Mouse (Mus musculus) retina, adult 2 months (tissue): Measurements from ENCODE around the gene Tmem213.

ENCODE experiments used
- DNase-seq: peaks from one replicate; pipeline ENCODE4 v3.0.0-alpha.2; 2012; ENCODE audit warnings: low read depth, low spot score

Gene Tmem213

GRCm38 (mm10) chr6:38109160-38109795, at the start of gene Tmem213:
Tmem213 (plus strand) TSS chr6:38109255.
- no peak for DNase-seq

GRCm38 (mm10) chr6:38064621-38065020, 44.4 kb upstream of the Tmem213 start:
- no peak for DNase-seq

DNA sequence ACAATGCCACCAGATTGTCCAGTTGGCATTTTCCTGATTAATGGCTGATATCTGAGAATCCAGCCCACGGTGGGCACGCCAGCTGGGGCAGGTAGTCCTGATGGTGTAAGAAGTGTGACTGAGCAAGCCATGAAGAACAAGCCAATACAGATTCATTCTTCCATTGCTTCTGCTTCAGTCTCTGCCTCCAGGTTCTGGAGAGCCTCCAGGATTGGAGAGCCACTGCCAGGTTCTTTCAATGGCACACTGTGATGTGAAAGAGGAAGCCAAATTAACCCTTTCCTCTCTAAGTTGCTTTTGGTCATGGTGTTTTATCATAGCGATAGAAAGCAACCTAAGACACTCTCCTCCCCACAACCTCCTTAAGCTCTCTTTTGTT, 43.9 kb upstream of the Tmem213 start:
- DNase-seq = no peak

- DNase-seq = no peak
Measured at GRCm38 (mm10) chr6:38065501-38066122, 43.4 kb upstream of the Tmem213 start.

- DNase-seq = peak; percentile 46
Measured at GRCm38 (mm10) chr6:38066215-38066614, 42.8 kb upstream of the Tmem213 start.

DNA sequence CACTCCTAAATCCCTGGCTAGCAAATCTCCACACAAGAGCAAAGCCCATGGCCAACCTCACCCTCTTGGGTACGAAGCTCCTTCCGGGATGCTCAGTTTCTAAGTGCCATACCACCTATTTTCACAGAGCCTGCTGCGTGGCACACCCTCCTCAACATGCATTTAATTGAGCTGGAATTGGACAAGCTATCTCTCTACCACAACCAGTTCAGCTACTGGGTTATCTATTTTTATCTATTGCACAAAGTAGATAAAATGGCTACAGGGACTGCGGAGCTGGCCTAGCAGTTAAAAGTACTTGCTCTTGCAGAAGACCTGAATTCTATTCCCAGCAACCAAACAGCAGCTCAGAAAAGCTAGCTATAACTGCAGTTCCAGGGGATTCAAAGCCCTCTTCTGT, 37.8 kb upstream of the Tmem213 start:
- DNase-seq = no peak

DNA sequence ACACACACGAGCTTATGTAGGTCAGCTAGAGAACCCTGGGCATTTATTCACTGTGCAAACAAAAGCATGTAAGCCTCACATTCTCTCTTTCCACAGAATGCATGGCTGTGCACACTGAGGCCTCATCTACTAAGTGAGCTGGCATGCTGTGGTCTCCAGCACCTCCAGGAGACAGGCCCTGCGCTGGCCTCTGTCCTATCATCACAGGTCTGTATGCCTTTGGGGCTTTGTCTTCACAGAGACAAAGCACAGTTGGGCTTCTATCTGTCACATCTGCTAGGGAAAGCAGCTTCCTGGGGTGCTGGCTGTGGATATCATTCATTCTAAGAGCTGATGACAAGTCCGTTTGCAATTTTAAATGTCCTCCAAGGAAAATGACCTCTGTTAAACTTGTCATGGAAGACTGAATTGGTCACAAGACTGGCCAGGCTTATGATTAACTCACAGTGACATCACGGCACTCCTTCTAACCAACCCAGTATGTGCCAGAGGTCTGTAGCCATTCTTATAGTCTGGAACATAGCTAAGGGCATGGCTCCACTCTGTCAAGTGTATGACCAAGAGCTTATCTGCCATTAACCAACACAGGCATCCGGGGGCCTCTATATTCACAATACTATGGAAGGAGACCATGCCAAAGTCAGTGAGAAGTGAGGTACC, 36.8 kb upstream of the Tmem213 start:
- no peak for DNase-seq

DNA sequence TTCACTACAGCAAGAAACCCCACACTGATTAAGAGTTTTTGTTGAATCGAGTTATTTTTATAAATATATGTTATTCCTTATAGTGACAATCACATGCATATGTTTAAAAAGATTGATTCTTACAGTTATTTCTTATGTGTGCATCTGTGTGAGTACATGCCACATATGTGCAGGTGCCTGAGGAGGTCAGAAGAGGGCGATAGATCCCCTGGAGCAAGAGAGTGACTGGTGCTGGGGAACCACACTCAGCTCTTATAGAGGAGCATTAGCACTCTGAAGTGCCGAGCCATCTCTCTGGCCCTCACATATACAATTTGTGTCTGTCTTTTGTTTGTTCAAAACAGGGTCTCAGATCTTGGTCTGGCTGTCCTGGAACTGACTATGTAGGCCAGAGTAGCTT, 35.5 kb upstream of the Tmem213 start:
- DNase-seq = no peak

DNA sequence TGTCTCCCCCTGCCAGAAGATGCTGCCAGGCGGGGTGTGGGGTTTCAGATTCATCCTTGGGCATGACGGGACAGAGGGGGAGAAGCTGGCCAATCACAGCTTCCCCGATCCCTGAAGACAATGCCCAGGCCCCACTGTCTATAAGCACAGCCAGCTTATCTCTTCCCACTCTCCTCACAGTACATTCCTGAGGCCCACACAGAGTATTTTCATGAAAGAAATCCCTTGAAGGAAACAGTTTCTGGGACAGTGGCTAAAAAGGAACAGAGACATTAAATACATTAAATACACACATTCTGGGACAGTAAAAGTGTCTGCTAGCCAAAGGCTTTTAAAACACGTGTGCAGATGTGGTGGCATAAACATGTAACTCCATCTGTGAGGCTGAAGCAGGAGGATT, 28.7 kb upstream of the Tmem213 start:
- no peak for DNase-seq

- no peak for DNase-seq
Measured at GRCm38 (mm10) chr6:38081727-38082341, 27.2 kb upstream of the Tmem213 start.

GRCm38 (mm10) chr6:38083204-38083603, 25.9 kb upstream of the Tmem213 start:
- no peak for DNase-seq

DNA sequence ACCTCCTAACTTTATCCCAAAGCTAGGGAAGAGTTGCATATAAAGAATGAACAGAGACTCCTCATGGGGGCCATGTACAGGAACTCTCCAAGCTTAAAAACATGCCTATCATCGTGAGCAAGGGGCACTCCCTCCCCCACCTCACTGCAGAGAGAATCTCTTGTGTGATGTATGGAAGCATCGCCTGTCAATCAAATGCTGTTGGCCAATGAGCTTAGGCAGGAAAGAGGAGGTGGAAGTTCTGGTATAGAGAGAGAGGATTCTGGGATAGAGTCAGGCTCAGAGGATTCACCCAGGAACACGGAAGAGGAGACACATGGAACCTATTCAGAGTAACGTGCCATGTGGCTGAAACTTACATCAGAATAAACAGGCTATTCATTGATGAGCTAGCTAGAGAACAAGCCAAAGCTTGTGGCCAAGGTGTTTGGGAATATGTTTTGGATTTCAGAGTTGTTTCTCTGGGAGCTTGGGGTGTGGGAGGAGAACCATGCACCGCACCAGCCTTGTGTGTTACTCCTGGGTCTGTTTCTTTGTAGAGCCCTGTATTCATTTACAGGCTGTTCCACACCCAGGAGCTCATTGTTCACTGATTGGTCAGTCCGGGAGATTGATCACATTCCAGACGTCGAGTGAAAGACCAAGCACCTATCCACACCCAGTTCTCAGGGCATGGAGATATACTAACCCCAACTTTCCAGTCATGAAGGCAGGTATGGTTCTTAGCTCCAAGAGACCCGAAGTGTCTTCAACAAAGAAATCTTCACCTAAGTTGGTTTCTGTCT, 21.6 kb upstream of the Tmem213 start:
- DNase-seq = no peak

- DNase-seq = no peak
Measured at GRCm38 (mm10) chr6:38092539-38092938, 16.5 kb upstream of the Tmem213 start.

- DNase-seq = no peak
Measured at GRCm38 (mm10) chr6:38094701-38095100, 14.4 kb upstream of the Tmem213 start.

DNA sequence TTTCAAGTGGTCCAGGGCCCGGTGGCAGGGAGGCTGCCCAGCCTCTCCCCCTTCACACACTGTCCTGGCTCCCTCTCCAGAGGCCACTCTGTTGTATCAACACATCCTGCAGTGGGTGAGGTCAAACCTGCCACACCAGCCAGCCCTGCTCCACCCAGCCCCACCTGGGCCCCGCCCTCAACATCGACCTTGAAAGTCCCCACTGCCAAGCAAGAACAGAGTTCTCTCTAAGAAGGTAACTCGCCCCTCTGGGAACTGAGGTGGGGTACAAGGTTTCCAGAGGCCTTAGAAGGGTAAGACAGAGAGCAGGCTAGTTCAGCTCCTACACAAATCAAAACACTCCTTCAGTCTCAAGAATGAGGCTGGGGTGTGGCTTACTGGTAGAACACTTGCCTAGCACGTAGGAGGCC, 12.1 kb upstream of the Tmem213 start:
- DNase-seq = no peak

DNA sequence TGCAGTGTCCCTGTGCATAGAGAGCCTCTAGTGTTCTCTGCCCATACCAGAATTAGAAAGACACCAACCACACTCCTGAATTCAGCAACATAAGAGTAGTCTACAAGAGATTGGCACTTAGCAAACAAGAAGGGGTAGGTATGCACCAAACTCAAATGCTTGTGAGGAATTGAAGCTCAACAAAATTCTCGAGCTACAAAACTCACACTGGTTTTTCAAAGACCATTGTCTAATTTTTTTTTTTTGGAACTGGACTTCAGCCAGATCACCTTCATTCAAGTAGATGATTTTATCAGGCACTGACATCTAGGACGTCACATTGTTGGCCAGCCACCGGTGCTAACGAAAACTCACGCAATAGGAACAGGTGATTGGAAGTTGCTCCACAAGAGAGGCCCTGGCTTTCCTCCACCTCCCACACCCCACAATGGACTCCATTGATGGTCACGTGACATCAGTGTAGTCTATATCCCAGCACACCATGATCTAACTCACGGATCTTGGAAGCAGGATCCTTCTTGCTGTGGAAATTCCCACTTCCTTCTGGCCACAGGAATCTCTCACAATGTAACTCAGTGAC, 6.7 kb upstream of the Tmem213 start:
- no peak for DNase-seq

GRCm38 (mm10) chr6:38103775-38104174, 5.3 kb upstream of the Tmem213 start:
- DNase-seq = no peak

- DNase-seq = no peak
Measured at GRCm38 (mm10) chr6:38105924-38106323, 3.1 kb upstream of the Tmem213 start.

DNA sequence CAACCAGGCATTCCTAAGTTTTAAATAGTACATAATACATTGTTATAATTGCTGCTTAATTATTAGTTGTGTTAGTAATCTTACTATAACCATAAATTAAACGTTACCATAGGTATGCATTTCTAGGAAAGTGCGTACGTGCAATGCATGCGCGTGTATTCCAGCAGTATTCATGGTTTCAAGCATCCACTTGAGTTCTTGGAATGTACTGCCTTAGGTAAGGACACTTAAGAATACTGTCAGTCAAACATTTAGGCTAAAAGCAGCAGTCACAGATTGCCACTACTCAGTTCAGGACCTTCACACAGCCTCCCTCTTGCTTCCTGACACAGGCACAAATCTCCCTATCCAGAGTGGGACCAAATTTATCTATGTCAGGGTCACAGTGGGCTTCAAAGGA, 606 bp upstream of the Tmem213 start:
- DNase-seq = no peak

GRCm38 (mm10) chr6:38109871-38110270, 816 bp downstream of the Tmem213 start:
- no peak for DNase-seq

DNA sequence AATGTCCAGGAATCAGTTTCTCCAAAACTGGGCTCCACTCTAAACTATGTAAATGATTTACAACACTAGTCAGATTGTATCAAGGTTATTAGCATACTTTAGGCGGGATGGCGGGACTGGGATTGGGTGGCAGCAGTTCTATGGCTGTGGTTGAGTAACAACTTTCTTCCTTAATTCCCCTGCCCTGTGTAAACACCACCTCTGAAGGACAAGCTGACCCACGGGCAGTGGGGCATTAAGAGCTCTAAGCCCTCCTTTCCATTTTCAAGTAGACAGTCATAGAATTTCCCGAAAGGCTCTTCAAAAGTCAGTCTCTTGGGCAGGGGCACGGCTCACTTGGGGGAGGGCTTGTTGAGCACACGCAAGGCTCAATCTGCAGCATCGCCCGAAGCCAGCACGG, 1.8 kb downstream of the Tmem213 start:
- no peak for DNase-seq
